Mouse (Mus musculus): ENCODE results near the gene Csnk2a2.

DNA sequence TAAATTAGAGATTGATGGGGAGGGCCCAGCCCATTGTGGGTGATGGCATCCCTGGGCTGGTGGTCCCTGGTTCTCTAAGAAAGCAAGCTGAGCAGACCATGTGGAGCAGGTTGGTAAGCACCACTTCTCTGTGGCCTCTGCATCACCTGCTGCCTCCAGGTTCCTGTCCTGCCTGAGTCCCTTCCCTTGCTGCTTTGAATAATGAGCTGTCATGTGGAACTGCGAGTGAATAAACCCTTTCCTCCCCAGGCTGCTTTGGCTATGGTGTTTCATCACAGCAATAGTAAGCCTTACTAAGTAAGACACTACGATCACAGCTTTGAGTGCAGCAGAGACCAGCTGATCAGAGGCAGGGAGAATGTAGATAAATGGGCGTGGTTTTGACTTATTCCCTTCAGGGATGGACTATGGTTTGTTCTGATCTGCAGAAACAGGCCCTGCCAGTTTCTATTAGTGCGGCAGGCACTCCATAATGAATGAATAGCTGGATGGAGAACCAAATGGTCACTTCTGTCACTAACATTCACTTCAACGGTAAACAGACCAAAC lies 48.3 kb downstream of the Csnk2a2 start:
- TF ChIP-seq CTCF (IDR thresholded peaks at IDR 0.05; ENCODE audit: insufficient read depth, low read length) (no peak), POLR2A (IDR thresholded peaks at IDR 0.05; ENCODE audit: borderline replicate concordance, extremely low read depth, low read depth, low read length) (no peak)
